Mouse (Mus musculus) liver, postnatal 0 days (tissue): ENCODE results near the gene Mllt6.

ENCODE experiments used
- CTCF ChIP-seq: sonication (generic); IDR thresholded peaks from 2 replicates; pipeline ENCODE4 v1.5.1; 2016; ENCODE audit warnings: antibody characterized with exemption, low read depth
- EP300 ChIP-seq: IDR thresholded peaks from 2 replicates; pipeline ENCODE4 v1.6.1; 2016; ENCODE audit warnings: antibody characterized with exemption, low read depth, mild to moderate bottlenecking

GRCm38 (mm10) chr11:97628303-97628567, 35.0 kb upstream of the Mllt6 start:
- TF ChIP-seq CTCF (no peak), EP300 (no peak)
